Mouse (Mus musculus) right cerebral cortex, postnatal 10 days (tissue): ENCODE measurements around the gene Ephx1.
"Not testable (repeated sequence)": the region's sequence is repeated elsewhere in the genome, so short reads cannot be mapped to it uniquely, and the experiment has no call there.

Experiments used
- DNase-seq, 2 experiments: peaks; one replicate each; pipeline ENCODE4 v3.0.0; 2021; ENCODE audit warnings: low spot score in 2 of 2

Gene Ephx1

GRCm38 (mm10) chr1:181013446-181013845 is 7.3 kb downstream of the Ephx1 start:
- peak in 1 of 2 experiments; percentile 12 for DNase-seq

GRCm38 (mm10) chr1:181012416-181012815 is 8.3 kb downstream of the Ephx1 start:
- DNase-seq = no peak

GRCm38 (mm10) chr1:181011601-181012000 is 9.1 kb downstream of the Ephx1 start:
- peak in 1 of 2 experiments; percentile 8 for DNase-seq

- DNase-seq = peak in 1 of 2 experiments; percentile 14
Observed at GRCm38 (mm10) chr1:181010171-181010932, 10.4 kb downstream of the Ephx1 start.

- DNase-seq = peak in 1 of 2 experiments; percentile 47
Observed at GRCm38 (mm10) chr1:181009754-181010153, 10.9 kb downstream of the Ephx1 start.

- DNase-seq = no peak
Observed at GRCm38 (mm10) chr1:181009011-181009590, 11.6 kb downstream of the Ephx1 start.

GRCm38 (mm10) chr1:181008266-181008665 is 12.4 kb downstream of the Ephx1 start:
- DNase-seq = peak in 1 of 2 experiments; percentile 12

- DNase-seq = peak in 1 of 2 experiments; percentile 6
Observed at GRCm38 (mm10) chr1:181007831-181008230, 12.9 kb downstream of the Ephx1 start.

- no peak for DNase-seq
Observed at GRCm38 (mm10) chr1:181005331-181005730, 15.4 kb downstream of the Ephx1 start.

GRCm38 (mm10) chr1:181003790-181004189 is 16.9 kb downstream of the Ephx1 start:
- DNase-seq = no peak

GRCm38 (mm10) chr1:181001621-181002020 is 19.1 kb downstream of the Ephx1 start:
- DNase-seq = no peak

- DNase-seq = no peak
Observed at GRCm38 (mm10) chr1:181001217-181001616, 19.5 kb downstream of the Ephx1 start.

GRCm38 (mm10) chr1:181000501-181001092 is 20.1 kb downstream of the Ephx1 start:
- no peak for DNase-seq

- DNase-seq = peak in 1 of 2 experiments; percentile 40
Observed at GRCm38 (mm10) chr1:180992142-180992541, 28.6 kb downstream of the Ephx1 start.

- no peak for DNase-seq
Observed at GRCm38 (mm10) chr1:180990671-180991070, 30.0 kb downstream of the Ephx1 start.

GRCm38 (mm10) chr1:180987759-180988158 is 32.9 kb downstream of the Ephx1 start:
- peak; percentile 75 to 88 for DNase-seq

- DNase-seq = no peak
Observed at GRCm38 (mm10) chr1:180986701-180987100, 34.0 kb downstream of the Ephx1 start.

- DNase-seq = not testable (repeated sequence)
Observed at GRCm38 (mm10) chr1:180981298-180982046, 39.2 kb downstream of the Ephx1 start.

- DNase-seq = no peak
Observed at GRCm38 (mm10) chr1:180980464-180980863, 40.2 kb downstream of the Ephx1 start.

GRCm38 (mm10) chr1:180979484-180980251 is 41.0 kb downstream of the Ephx1 start:
- DNase-seq = no peak

GRCm38 (mm10) chr1:180976110-180976679 is 44.5 kb downstream of the Ephx1 start:
- no peak for DNase-seq
